Mouse (Mus musculus) T-helper 2 cell (primary cell): Measurements from ENCODE around the gene Herc4.
"Not testable (repeated sequence)": the region's sequence is repeated elsewhere in the genome, so short reads cannot be mapped to it uniquely, and the experiment has no call there.

Experiments used
- in situ Hi-C: fragments of 300-600 bp; cut with MboI, MseI; formaldehyde crosslinking; loops from one replicate; pipeline ENCODE4 v1.15.1; 2025; ENCODE audit warnings: high pct_unique_total_duplicates

The Herc4 gene

GRCm38 (mm10) chr10:63351099-63351498, 107.5 kb downstream of the Herc4 start:
- in situ Hi-C loops = not testable (repeated sequence)

GRCm38 (mm10) chr10:63352111-63352510, 108.5 kb downstream of the Herc4 start:
- in situ Hi-C loops = no loop called here

GRCm38 (mm10) chr10:63360502-63360901, 116.9 kb downstream of the Herc4 start:
- in situ Hi-C loops = no loop called here

GRCm38 (mm10) chr10:63365918-63366455, 122.4 kb downstream of the Herc4 start:
- in situ Hi-C loops = no loop called here

DNA sequence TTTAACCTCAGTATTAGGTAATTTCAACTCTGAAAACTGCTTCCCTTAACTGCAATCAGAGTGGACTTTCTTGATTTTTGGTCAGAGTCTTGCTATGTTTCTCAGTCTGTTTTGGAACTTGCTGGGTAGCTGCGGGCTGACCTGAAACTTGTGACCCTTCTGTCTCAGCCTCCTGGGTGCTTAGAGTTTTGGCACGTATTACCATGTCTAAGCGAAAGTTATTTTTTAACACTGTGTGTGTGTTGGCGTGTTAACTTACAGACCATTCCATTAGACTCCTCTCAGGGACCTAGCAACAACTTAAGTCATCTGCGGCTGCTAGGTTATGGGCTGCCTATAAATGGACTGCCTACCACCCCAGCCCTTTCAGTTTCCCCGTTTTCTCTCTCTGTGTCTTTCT, 123.8 kb downstream of the Herc4 start:
- in situ Hi-C loops = no loop called here
